Mouse (Mus musculus): ENCODE measurements around the gene Map3k12. TPM values are rescaled to one million over a fixed set of nuclear protein-coding genes. Genes with fewer than 3 reads are reported as not detected.
A peak's percentile ranks its signal among the peaks of the same experiment; 100 is the strongest.

Map3k12 gene
- polyA plus RNA-seq, 1 experiment from 2014 or later: 3.1 TPM

DNA sequence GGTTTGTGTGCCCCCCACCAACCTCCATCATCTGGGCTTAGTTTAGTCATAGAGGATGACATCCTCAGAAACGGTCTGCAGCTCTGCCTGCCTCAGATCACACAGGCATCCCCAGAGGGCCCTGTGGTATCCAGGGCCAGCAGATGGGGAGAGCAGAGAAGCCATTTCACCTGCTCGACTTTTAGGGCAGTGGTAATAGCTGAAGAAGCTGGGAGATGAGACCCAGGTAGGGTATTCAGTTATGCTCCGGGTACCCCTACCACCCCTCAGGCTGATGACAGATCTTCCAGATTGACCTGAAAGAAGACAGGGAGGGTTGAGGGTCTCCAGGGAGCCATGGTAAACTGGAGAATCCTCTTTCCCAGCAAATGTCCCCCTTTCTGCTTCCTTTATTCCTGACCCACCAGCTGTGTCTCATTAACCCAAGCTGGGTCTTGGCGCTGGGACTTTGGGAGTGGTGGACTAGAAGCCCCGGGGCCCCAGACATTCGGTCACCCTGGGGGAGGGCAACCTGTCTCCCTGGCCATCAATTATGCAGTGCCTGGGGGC is 5.5 kb downstream of the Map3k12 start:
- no peaks in the 10 kb centered on the region for H3K36me3 ChIP-seq (ENCODE audit: control insufficient read depth, insufficient read depth)
- ATAC-seq: no peak
- H3K9ac ChIP-seq (ENCODE audit: low read depth, low read length): no peak overlapping the region
- no peaks in the 10 kb centered on the region for H3K4me1 ChIP-seq (replicated peaks; ENCODE audit: control insufficient read depth, insufficient read depth, low read length)
- H3K27ac ChIP-seq (ENCODE audit: low read depth, low read length): 0 out of 2 replicates have a peak overlapping the region, but pooled peaks have one; percentile 29
- no peak overlapping the region for H3K4me3 ChIP-seq (ENCODE audit: low read depth, low read length)
- no peaks in the 10 kb centered on the region for H3K27me3 ChIP-seq (replicated peaks; ENCODE audit: control insufficient read depth, insufficient read depth, low read length)
- H3K4me2 ChIP-seq (replicated peaks; ENCODE audit: low read depth): peak overlapping the region; percentile 96
- H3K9me3 ChIP-seq (ENCODE audit: control insufficient read depth): no peaks in the 10 kb centered on the region
- no peak for TF ChIP-seq CTCF (IDR thresholded peaks at IDR 0.05; ENCODE audit: low read depth)
- 36% methylated on average over 6 of the region's 6 CpGs for WGBS

DNA sequence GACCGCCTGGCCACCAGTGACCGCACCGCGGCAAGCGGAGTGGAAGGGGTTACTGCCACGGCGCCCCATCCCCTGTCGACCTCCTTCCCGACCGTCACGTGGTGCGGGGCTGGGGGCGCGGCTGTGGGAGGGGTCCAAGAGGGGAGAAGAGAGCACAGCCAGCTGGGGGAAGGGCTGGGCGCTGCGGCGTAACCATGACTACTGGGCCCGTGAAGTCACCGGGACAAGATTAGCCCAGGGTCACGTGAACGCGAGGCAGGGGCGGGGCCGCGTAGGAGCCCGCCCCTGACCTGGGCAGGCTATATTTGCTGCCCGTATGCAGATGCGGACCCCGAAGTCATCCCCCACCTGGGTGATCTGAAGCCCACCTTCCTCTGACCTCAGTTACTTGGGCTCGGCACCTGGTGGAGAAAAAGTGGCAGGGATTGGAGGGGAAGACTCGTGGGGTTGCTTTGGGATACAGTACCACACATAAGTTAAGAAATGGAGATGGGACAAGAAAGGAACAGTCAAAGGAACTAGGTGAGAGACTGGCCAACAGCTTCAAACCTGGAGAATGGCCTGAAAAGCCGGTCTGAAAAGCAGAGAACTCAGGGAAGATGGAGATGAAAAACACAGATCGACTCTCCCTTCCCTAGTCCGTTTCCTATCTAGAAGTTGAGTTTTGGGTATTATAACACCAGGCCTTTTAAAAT is 6.1 kb downstream of the Map3k12 start:
- peak overlapping the region; percentile 16; the same call in 1 of the 2 replicates for H3K27ac ChIP-seq (ENCODE audit: low read depth, low read length)
- H3K27me3 ChIP-seq (replicated peaks; ENCODE audit: control insufficient read depth, insufficient read depth, low read length): no peaks in the 10 kb centered on the region
- ATAC-seq: peak; percentile 82
- peak overlapping the region; percentile 96 for H3K4me2 ChIP-seq (replicated peaks; ENCODE audit: low read depth)
- H3K4me3 ChIP-seq (ENCODE audit: low read depth, low read length): peak overlapping the region; percentile 62
- H3K36me3 ChIP-seq (ENCODE audit: control insufficient read depth, insufficient read depth): no peaks in the 10 kb centered on the region
- peak overlapping the region; percentile 41 for H3K9ac ChIP-seq (ENCODE audit: low read depth, low read length)
- H3K4me1 ChIP-seq (replicated peaks; ENCODE audit: control insufficient read depth, insufficient read depth, low read length): no peaks in the 10 kb centered on the region
- no peaks in the 10 kb centered on the region for H3K9me3 ChIP-seq (ENCODE audit: control insufficient read depth)
- 3% methylated on average over 34 of the region's 34 CpGs for WGBS
- no peak for TF ChIP-seq CTCF (IDR thresholded peaks at IDR 0.05; ENCODE audit: low read depth)

DNA sequence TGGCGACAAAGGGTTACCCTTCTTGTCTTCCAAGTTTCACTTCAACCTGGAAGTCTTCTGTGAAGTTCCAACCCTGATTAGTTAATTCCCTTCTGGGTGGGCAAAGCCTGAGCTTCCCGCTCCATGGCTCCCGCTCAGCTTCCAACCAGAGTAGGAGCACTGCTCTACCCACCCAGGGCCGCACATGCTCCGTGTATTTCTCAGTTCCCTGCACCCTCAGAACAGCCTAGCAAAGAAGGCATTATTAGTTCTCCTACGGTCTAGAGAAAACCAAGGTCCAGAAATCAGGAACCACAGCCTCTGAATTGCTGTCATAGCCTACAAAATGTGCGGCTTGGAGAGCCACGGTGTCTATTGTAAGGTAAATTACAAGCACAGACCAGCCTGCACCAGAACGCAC is 6.8 kb downstream of the Map3k12 start:
- Histone ChIP-seq H3K4me3 (ENCODE audit: low read depth, low read length) (peak overlapping the region; percentile 62), H3K9me3 (ENCODE audit: control insufficient read depth) (no peaks in the 10 kb centered on the region), H3K27ac (ENCODE audit: low read depth, low read length) (peak overlapping the region; percentile 15; the same call in 1 of the 2 replicates), H3K36me3 (ENCODE audit: control insufficient read depth, insufficient read depth) (no peaks in the 10 kb centered on the region; the same call in 1 of the 2 replicates), H3K4me2 (replicated peaks; ENCODE audit: low read depth) (peak overlapping the region; percentile 96), H3K4me1 (replicated peaks; ENCODE audit: control insufficient read depth, insufficient read depth, low read length) (no peaks in the 10 kb centered on the region), H3K9ac (ENCODE audit: low read depth, low read length) (peak overlapping the region; percentile 41), H3K27me3 (replicated peaks; ENCODE audit: control insufficient read depth, insufficient read depth, low read length) (no peaks in the 10 kb centered on the region)
- whole genome bisulfite sequencing: 8% methylated on average over 9 of the region's 9 CpGs
- no peak for TF ChIP-seq CTCF (IDR thresholded peaks at IDR 0.05; ENCODE audit: low read depth)
- peak; percentile 17; the same call in 1 of the 2 replicates for ATAC-seq

DNA sequence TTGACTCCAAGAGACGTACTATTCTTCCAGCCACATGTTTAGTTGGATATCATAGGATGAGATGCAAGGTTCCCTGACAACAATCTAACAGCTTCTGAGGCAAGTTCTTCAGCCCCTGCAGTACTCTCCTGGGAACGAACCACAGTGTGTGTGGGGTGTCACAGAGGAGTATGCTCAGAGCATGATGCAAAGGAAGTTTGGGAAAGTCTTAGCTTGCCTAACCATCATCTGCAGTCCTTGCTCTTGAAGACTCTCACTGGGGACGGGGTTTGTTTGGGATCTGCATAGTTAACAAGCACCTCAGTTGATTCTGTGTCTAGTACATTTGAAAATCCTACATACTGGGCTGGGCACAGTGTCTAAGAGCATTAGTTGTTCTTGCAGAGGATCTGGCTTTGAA is 8.5 kb downstream of the Map3k12 start:
- Histone ChIP-seq H3K9ac (ENCODE audit: low read depth, low read length) (no peak overlapping the region), H3K27me3 (replicated peaks; ENCODE audit: control insufficient read depth, insufficient read depth, low read length) (no peaks in the 10 kb centered on the region), H3K4me3 (ENCODE audit: low read depth, low read length) (no peak overlapping the region), H3K9me3 (ENCODE audit: control insufficient read depth) (no peaks in the 10 kb centered on the region), H3K4me1 (replicated peaks; ENCODE audit: control insufficient read depth, insufficient read depth, low read length) (no peaks in the 10 kb centered on the region), H3K27ac (ENCODE audit: low read depth, low read length) (no peak overlapping the region), H3K36me3 (ENCODE audit: control insufficient read depth, insufficient read depth) (peaks cover 7% of the 10 kb centered on the region), H3K4me2 (replicated peaks; ENCODE audit: low read depth) (no peak overlapping the region)
- no peak for ATAC-seq
- TF ChIP-seq CTCF (IDR thresholded peaks at IDR 0.05; ENCODE audit: low read depth): no peak
- WGBS: 84% methylated on average over 3 of the region's 3 CpGs

- no peak for ATAC-seq
- no peak overlapping the region for H3K4me3 ChIP-seq (ENCODE audit: low read depth, low read length)
- no peaks in the 10 kb centered on the region for H3K9me3 ChIP-seq (ENCODE audit: control insufficient read depth)
- H3K27me3 ChIP-seq (replicated peaks; ENCODE audit: control insufficient read depth, insufficient read depth, low read length): no peaks in the 10 kb centered on the region
- no peaks in the 10 kb centered on the region for H3K4me1 ChIP-seq (replicated peaks; ENCODE audit: control insufficient read depth, insufficient read depth, low read length)
- TF ChIP-seq CTCF (IDR thresholded peaks at IDR 0.05; ENCODE audit: low read depth): no peak
- no peak overlapping the region for H3K27ac ChIP-seq (ENCODE audit: low read depth, low read length)
- H3K9ac ChIP-seq (ENCODE audit: low read depth, low read length): no peak overlapping the region
- no peak overlapping the region for H3K4me2 ChIP-seq (replicated peaks; ENCODE audit: low read depth)
- H3K36me3 ChIP-seq (ENCODE audit: control insufficient read depth, insufficient read depth): peaks cover 15% of the 10 kb centered on the region
Measured at GRCm38 (mm10) chr15:102507561-102507960, 9.3 kb downstream of the Map3k12 start.

- no peak for TF ChIP-seq CTCF (IDR thresholded peaks at IDR 0.05; ENCODE audit: low read depth)
- Histone ChIP-seq H3K27me3 (replicated peaks; ENCODE audit: control insufficient read depth, insufficient read depth, low read length) (no peaks in the 10 kb centered on the region), H3K36me3 (ENCODE audit: control insufficient read depth, insufficient read depth) (peaks cover 17% of the 10 kb centered on the region), H3K9me3 (ENCODE audit: control insufficient read depth) (no peaks in the 10 kb centered on the region), H3K4me1 (replicated peaks; ENCODE audit: control insufficient read depth, insufficient read depth, low read length) (no peaks in the 10 kb centered on the region), H3K27ac (ENCODE audit: low read depth, low read length) (no peak overlapping the region), H3K4me2 (replicated peaks; ENCODE audit: low read depth) (no peak overlapping the region), H3K9ac (ENCODE audit: low read depth, low read length) (no peak overlapping the region), H3K4me3 (ENCODE audit: low read depth, low read length) (no peak overlapping the region)
- no peak for ATAC-seq
- 80% methylated on average over 1 of the region's 1 CpGs for WGBS
Measured at GRCm38 (mm10) chr15:102506864-102507263, 10.0 kb downstream of the Map3k12 start.

Measured in intestine, postnatal 0 days (tissue).